Mouse (Mus musculus) C2C12 (cell line): ENCODE measurements around the gene Nrap. TPM values are rescaled to one million over a fixed set of nuclear protein-coding genes. Genes with fewer than 3 reads are reported as not detected.
"Not testable (repeated sequence)": the region's sequence is repeated elsewhere in the genome, so short reads cannot be mapped to it uniquely, and the experiment has no call there.

Experiments
- H3K27me3 ChIP-seq: one replicate; pipeline ENCODE4 v1.6.1; 2011; ENCODE audit not compliant: control insufficient read depth, insufficient read depth, insufficient read length
- H3K36me3 ChIP-seq: one replicate; pipeline ENCODE4 v1.6.1; 2011; ENCODE audit not compliant: control insufficient read depth, insufficient read depth
- H3K4me3 ChIP-seq: one replicate; pipeline ENCODE4 v1.5.1; 2011; ENCODE audit warnings: mild to moderate bottlenecking, control low read depth; ENCODE audit not compliant: poor library complexity, insufficient read depth, severe bottlenecking
- H3K79me2 ChIP-seq: one replicate; pipeline ENCODE4 v1.6.1; 2011; ENCODE audit not compliant: control insufficient read depth, insufficient read depth
- H3K79me3 ChIP-seq: one replicate; pipeline ENCODE4 v1.6.1; 2011; ENCODE audit warnings: low read depth, control low read depth
- H3ac ChIP-seq: one replicate; pipeline ENCODE3; 2011; ENCODE audit warnings: low read depth; ENCODE audit not compliant: control insufficient read depth, insufficient read length
- CEBPB ChIP-seq: IDR thresholded peaks from one replicate; pipeline ENCODE4 v1.6.1; 2011; ENCODE audit warnings: low read depth, mild to moderate bottlenecking, control low read depth, moderate library complexity
- CTCF ChIP-seq: IDR thresholded peaks from one replicate; pipeline ENCODE4 v1.5.1; 2011; ENCODE audit not compliant: control insufficient read depth, insufficient read depth, insufficient read length
- FOSL1 ChIP-seq: IDR thresholded peaks from one replicate; pipeline ENCODE4 v1.8.0; 2011; ENCODE audit warnings: mild to moderate bottlenecking, low read length; ENCODE audit not compliant: poor library complexity, insufficient read depth, severe bottlenecking
- MAX ChIP-seq: IDR thresholded peaks from one replicate; pipeline ENCODE4 v1.6.1; 2011; ENCODE audit warnings: mild to moderate bottlenecking, control low read depth
- MYOD1 ChIP-seq: IDR thresholded peaks from one replicate; pipeline ENCODE4 v1.6.1; 2011; ENCODE audit warnings: low read depth; ENCODE audit not compliant: control insufficient read depth, insufficient read length
- MYOG ChIP-seq: IDR thresholded peaks from one replicate; pipeline ENCODE4 v1.6.1; 2011; ENCODE audit not compliant: control insufficient read depth, insufficient read length; ENCODE audit errors: extremely low read depth
- USF1 ChIP-seq: IDR thresholded peaks from one replicate; pipeline ENCODE4 v1.6.1; 2011; ENCODE audit warnings: low read depth, mild to moderate bottlenecking, control low read depth, moderate library complexity
- polyA plus RNA-seq: library from polyadenylated mRNA; unstranded; fragments of >200 nt; fragmentation: generic; extraction: Trizol; gene quantifications from one replicate; pipeline ENCODE4 v1.2.1, GENCODE M21; 2012; ENCODE audit warnings: missing spikeins

Gene Nrap
- polyA plus RNA-seq, 1 experiment, result 0.88 TPM

DNA sequence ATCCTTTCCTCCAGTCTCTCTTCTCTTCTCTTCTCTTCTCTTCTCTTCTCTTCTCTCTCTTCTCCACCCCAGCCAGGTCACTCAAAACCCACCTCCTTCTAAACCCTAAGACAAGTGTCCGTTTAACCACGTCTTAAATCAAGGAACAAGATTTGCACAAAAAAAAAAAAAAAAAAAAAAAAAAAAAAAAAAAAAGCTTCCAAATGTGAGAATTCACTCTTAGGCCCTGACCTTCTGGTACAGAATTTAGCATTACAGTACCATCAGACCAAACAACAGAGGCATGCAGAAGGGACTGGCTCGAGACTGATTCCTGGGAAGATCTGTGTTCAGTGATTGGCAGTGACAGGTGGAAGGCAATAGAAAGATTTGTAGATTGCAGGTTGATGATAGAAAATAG is 30.5 kb upstream of the Nrap start:
- TF ChIP-seq FOSL1, result no peak
- TF ChIP-seq CTCF, result no peak
- no peak for TF ChIP-seq CEBPB
- TF ChIP-seq MAX, result no peak
- no peak for TF ChIP-seq MYOG
- no peak for TF ChIP-seq USF1
- no peak for TF ChIP-seq MYOD1
- Histone ChIP-seq H3K27me3 (no peaks in the 10 kb centered on the region), H3ac (no peak overlapping the region), H3K4me3 (no peak overlapping the region), H3K36me3 (no peaks in the 10 kb centered on the region), H3K79me2 (no peaks in the 10 kb centered on the region), H3K79me3 (no peaks in the 10 kb centered on the region)

DNA sequence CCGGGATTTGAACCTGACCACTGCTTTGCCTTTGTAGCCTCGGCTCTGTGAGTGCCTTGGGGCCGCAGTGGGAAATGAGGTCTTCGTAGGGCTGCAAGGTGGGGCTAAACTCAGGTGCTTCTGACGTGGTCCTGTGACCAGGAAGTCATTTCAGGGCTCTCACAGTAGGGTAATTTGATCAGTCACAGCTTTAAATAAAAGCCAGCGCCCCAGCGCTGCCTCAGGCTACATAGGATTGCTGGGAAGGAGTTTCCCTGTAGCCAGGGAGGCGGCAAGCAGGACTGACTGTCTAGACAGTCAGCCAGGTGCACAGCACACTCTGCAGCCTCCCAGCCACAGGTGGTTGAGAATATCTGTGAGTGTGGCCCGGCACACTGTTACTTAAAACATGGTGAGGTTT is 29.6 kb upstream of the Nrap start:
- no peaks in the 10 kb centered on the region for H3K27me3 ChIP-seq
- H3K4me3 ChIP-seq, result no peak overlapping the region
- TF ChIP-seq USF1 (no peak), CTCF (no peak), MYOG (no peak), FOSL1 (no peak)
- no peak overlapping the region for H3ac ChIP-seq
- H3K79me2 ChIP-seq, result no peaks in the 10 kb centered on the region
- no peaks in the 10 kb centered on the region for H3K79me3 ChIP-seq
- H3K36me3 ChIP-seq, result no peaks in the 10 kb centered on the region

DNA sequence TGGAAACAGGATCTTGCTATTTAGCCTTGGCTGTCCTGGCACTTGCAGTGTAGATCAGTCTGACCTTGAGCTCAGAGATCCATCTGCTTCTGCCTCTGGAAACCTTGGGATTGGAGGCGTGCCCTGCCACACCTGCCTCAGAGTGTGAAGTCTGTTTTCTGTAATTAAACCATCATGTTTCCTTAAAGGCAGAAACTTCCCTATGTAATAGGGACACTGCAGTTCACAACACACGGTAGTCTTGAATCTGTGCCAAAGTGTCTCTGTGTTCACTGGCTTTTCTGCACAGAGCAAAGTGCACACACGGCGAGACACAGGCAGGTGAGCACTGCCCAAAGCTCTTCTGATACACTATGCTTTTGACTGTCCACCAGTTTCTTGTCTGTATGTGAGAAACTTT is 28.6 kb upstream of the Nrap start:
- Histone ChIP-seq H3K36me3 (no peaks in the 10 kb centered on the region), H3K27me3 (no peaks in the 10 kb centered on the region), H3K79me2 (no peaks in the 10 kb centered on the region), H3K79me3 (no peaks in the 10 kb centered on the region), H3ac (no peak overlapping the region), H3K4me3 (no peak overlapping the region)
- TF ChIP-seq MAX (no peak), MYOG (no peak), CTCF (no peak), CEBPB (no peak), USF1 (no peak), MYOD1 (no peak), FOSL1 (no peak)

DNA sequence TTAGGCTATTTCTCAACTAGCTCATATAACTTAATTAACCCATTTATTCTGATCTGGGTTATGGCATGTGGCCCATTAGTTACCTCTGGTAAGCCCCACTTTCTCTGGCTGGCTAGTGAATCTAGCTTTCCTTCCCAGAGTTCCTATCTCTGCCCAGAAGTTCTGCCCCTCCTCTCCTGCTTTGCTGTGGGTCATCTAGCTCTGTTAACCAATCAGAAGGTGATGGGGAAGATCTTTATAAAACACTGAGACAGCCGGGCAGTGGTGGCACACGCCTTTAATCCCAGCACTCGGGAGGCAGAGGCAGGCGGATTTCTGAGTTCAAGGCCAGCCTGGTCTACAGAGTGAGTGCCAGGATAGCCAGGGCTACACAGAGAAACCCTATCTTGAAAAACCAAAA is 20.0 kb upstream of the Nrap start:
- H3K36me3 ChIP-seq, H3K79me2 ChIP-seq, H3K4me3 ChIP-seq, H3K79me3 ChIP-seq, H3ac ChIP-seq, H3K27me3 ChIP-seq: not testable (repeated sequence)

DNA sequence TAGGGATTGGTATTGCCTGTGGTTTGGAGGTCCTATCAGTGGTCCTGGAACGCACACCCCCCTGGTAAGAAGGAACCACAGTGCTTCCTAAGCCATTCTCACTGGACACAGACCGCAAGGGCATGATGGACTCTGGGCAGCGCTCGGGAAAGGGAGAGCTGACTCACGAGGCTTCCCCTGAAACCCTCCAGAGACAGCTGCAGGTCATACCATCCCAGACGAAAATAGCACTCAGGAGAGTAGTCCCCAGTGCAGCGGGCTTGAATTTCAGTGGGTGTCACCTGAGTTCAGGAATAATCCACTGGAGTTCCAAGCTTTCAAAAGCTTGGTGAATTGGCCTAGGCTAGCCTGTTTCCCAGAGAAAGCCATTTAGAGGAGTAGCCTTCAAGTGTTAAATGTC is 16.7 kb upstream of the Nrap start:
- Histone ChIP-seq H3K79me3 (no peaks in the 10 kb centered on the region), H3ac (no peak overlapping the region), H3K79me2 (no peaks in the 10 kb centered on the region), H3K4me3 (no peak overlapping the region), H3K27me3 (no peaks in the 10 kb centered on the region), H3K36me3 (no peaks in the 10 kb centered on the region)
- TF ChIP-seq USF1, result no peak
- no peak for TF ChIP-seq MYOG
- TF ChIP-seq FOSL1, result no peak
- TF ChIP-seq MYOD1, result no peak
- TF ChIP-seq CTCF, result no peak
- no peak for TF ChIP-seq CEBPB
- TF ChIP-seq MAX, result no peak

DNA sequence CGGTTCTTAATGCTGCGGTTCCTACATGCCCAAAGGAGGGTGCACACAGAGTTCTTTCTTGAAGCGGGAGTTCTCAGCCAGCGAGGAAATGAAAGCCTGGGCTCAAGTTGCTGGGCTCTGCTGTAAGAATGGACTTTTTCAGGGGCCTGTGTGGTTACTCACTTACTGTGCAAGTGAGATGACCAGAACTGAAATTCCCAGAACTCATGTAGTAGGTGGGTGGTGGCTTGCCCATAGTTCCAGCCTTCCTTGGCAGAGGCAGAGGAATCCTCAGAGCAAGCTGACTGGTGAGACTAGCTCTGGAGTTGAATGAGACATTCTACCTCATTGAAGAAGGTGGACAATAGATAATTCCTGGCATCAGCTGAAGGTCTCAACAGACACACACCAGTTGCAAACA is 16.0 kb upstream of the Nrap start:
- Histone ChIP-seq H3K27me3 (no peaks in the 10 kb centered on the region), H3K4me3 (no peak overlapping the region), H3K36me3 (no peaks in the 10 kb centered on the region), H3K79me3 (no peaks in the 10 kb centered on the region), H3ac (no peak overlapping the region), H3K79me2 (no peaks in the 10 kb centered on the region)
- TF ChIP-seq MAX, result no peak
- TF ChIP-seq USF1, result no peak
- TF ChIP-seq FOSL1, result no peak
- TF ChIP-seq CEBPB, result no peak
- no peak for TF ChIP-seq MYOD1
- no peak for TF ChIP-seq MYOG
- TF ChIP-seq CTCF, result no peak

DNA sequence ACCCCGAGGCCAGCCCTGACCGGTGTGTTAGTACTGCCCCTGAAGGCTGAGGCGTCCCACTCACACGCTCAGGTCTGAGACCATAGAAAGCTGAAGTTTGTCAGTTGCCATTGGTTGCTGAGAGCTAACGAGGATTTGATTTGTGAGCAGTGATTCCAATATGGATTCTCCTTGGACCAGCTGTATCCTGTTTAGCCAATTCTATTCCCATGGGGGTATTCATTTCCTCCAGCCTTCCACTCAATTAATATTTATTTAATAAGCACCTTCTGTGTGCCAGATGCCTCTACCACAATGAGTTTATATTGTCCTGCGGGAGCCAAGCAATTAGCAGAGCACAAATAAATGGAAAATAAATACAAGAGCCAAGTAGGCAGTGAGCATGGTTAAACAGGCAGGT is 12.0 kb upstream of the Nrap start:
- H3ac ChIP-seq, result no peak overlapping the region
- H3K36me3 ChIP-seq, result no peaks in the 10 kb centered on the region
- H3K4me3 ChIP-seq, result no peak overlapping the region
- H3K79me2 ChIP-seq, result no peaks in the 10 kb centered on the region
- H3K79me3 ChIP-seq, result no peaks in the 10 kb centered on the region
- TF ChIP-seq FOSL1, result no peak
- no peak for TF ChIP-seq MYOD1
- no peak for TF ChIP-seq CTCF
- no peak for TF ChIP-seq USF1
- no peak for TF ChIP-seq MAX
- no peak for TF ChIP-seq CEBPB
- TF ChIP-seq MYOG, result no peak
- no peaks in the 10 kb centered on the region for H3K27me3 ChIP-seq
